ENCODE assay signal across 25 mouse cellular contexts in genomic region chr14:76633170-76633569, GRCm38 (mm10).
DNase-seq lines count a peak whose midpoint lies in the region; ATAC-seq and TF ChIP-seq lines count a peak whose summit lies in the region.
"Had no signal": no experiment of that assay in that cellular context is flagged by ENCODE, and none has a peak within 500 bp of the region (broad histone marks: within the 10 kb centered on the region; RNA-seq: fewer than 3 reads in every experiment).

No protein-coding gene starts in this region.

- intact Hi-C loops in gastrocnemius, adult 2 months (cut with DNase I), result loop anchor here (5.0 kb wide), 1 partner anchor 39 kb away; no protein-coding TSS in a partner anchor

- TF ChIP-seq CTCF in gastrocnemius, adult 2 months (IDR thresholded peaks at IDR 0.05), result no peak
- TF ChIP-seq CTCF in heart, postnatal 0 days (IDR thresholded peaks at IDR 0.05; ENCODE audit: low read depth), result no peak

- H3K27ac ChIP-seq in gastrocnemius, adult 2 months, result peak overlapping the region; percentile 46; the same call in 1 of the 2 replicates
- peak overlapping the region; percentile 43 for H3K27ac ChIP-seq in heart, postnatal 0 days (ENCODE audit: low read depth)
- no peak overlapping the region for H3K27ac ChIP-seq in heart, embryonic 11.5 days (ENCODE audit: low read depth, low read length)
- 0 out of 2 replicates have a peak overlapping the region, but pooled peaks have one; percentile 26 for H3K27ac ChIP-seq in kidney, embryonic 16.5 days (ENCODE audit: low read length)
- H3K27ac ChIP-seq in embryonic facial prominence, embryonic 13.5 days, result peak overlapping the region; percentile 8; the same call in 1 of the 2 replicates
- H3K27ac ChIP-seq: embryonic facial prominence, embryonic 15.5 days; hindbrain, embryonic 15.5 days; intestine, embryonic 15.5 days had no signal

- TF ChIP-seq EP300 in heart, postnatal 0 days (IDR thresholded peaks at IDR 0.05; ENCODE audit: low read depth), result no peak

- no peaks in the 10 kb centered on the region for H3K27me3 ChIP-seq in heart, postnatal 0 days (ENCODE audit: control insufficient read depth, insufficient read depth, low read length)
- H3K27me3 ChIP-seq in heart, embryonic 11.5 days (ENCODE audit: control insufficient read depth, insufficient read depth, low read length), result no peaks in the 10 kb centered on the region
- no peaks in the 10 kb centered on the region for H3K27me3 ChIP-seq in kidney, embryonic 16.5 days (ENCODE audit: insufficient read depth, low read length)
- no peaks in the 10 kb centered on the region for H3K27me3 ChIP-seq in embryonic facial prominence, embryonic 13.5 days
- H3K27me3 ChIP-seq: CH12.LX; embryonic facial prominence, embryonic 15.5 days; hindbrain, embryonic 15.5 days; intestine, embryonic 15.5 days had no signal

- no peak for DNase-seq in gastrocnemius, adult 2 months
- no peak for DNase-seq in gastrocnemius, adult 18-20 months (ENCODE audit: low spot score)
- peak; percentile 64 for DNase-seq in heart, postnatal 0 days (ENCODE audit: low spot score)
- DNase-seq in kidney, adult 8-10 months, result no peak
- DNase-seq: adrenal gland, adult 2 months; adrenal gland, postnatal 14 days; B cell, adult 2 months; cerebellum, adult 11 months; cerebellum, adult 2 months; cerebellum, adult 9-11 months; cerebellum, postnatal 25 days; forebrain, postnatal 0 days; gastrocnemius, postnatal 10 days; gastrocnemius, postnatal 36 days; heart, postnatal 14 days; heart, postnatal 4 days; kidney, adult 11 months had no signal

- H3K36me3 ChIP-seq in heart, postnatal 0 days (replicated peaks; ENCODE audit: control insufficient read depth, insufficient read depth, low read length), result no peaks in the 10 kb centered on the region
- H3K36me3 ChIP-seq in heart, embryonic 11.5 days (ENCODE audit: control insufficient read depth, insufficient read depth, low read length), result no peaks in the 10 kb centered on the region
- H3K36me3 ChIP-seq in kidney, embryonic 16.5 days (ENCODE audit: insufficient read depth, low read length), result no peaks in the 10 kb centered on the region
- H3K36me3 ChIP-seq in embryonic facial prominence, embryonic 13.5 days, result no peaks in the 10 kb centered on the region
- H3K36me3 ChIP-seq: embryonic facial prominence, embryonic 15.5 days; hindbrain, embryonic 15.5 days; intestine, embryonic 15.5 days had no signal

- no peak overlapping the region for H3K4me2 ChIP-seq in heart, postnatal 0 days (ENCODE audit: low read depth, low read length)
- no peak overlapping the region for H3K4me2 ChIP-seq in heart, embryonic 11.5 days
- H3K4me2 ChIP-seq in kidney, embryonic 16.5 days (replicated peaks; ENCODE audit: low read depth, low read length), result no peak overlapping the region
- no peak overlapping the region for H3K4me2 ChIP-seq in embryonic facial prominence, embryonic 13.5 days
- H3K4me2 ChIP-seq: embryonic facial prominence, embryonic 15.5 days; hindbrain, embryonic 15.5 days; intestine, embryonic 15.5 days had no signal

- H3K4me1 ChIP-seq in heart, postnatal 0 days (ENCODE audit: control insufficient read depth, insufficient read depth), result peaks cover 25% of the 10 kb centered on the region
- peaks cover 12% of the 10 kb centered on the region for H3K4me1 ChIP-seq in heart, embryonic 11.5 days (ENCODE audit: control insufficient read depth, insufficient read depth, low read length)
- H3K4me1 ChIP-seq in kidney, embryonic 16.5 days (ENCODE audit: insufficient read depth, low read length), result peaks cover 30% of the 10 kb centered on the region
- peaks cover 27% of the 10 kb centered on the region; the same call in 1 of the 2 replicates for H3K4me1 ChIP-seq in embryonic facial prominence, embryonic 13.5 days

- H3K4me3 ChIP-seq in gastrocnemius, adult 2 months, result no peak overlapping the region
- no peak overlapping the region for H3K4me3 ChIP-seq in heart, postnatal 0 days (ENCODE audit: low read depth, low read length)
- no peak overlapping the region for H3K4me3 ChIP-seq in heart, embryonic 11.5 days (ENCODE audit: low read depth, low read length)
- H3K4me3 ChIP-seq in kidney, embryonic 16.5 days (ENCODE audit: low read length), result no peak overlapping the region
- no peak overlapping the region for H3K4me3 ChIP-seq in embryonic facial prominence, embryonic 13.5 days
- H3K4me3 ChIP-seq: embryonic facial prominence, embryonic 15.5 days; hindbrain, embryonic 15.5 days; intestine, embryonic 15.5 days had no signal

- no peaks in the 10 kb centered on the region for H3K9me3 ChIP-seq in heart, postnatal 0 days (replicated peaks; ENCODE audit: control insufficient read depth, low read length)
- no peaks in the 10 kb centered on the region for H3K9me3 ChIP-seq in heart, embryonic 11.5 days (replicated peaks; ENCODE audit: control insufficient read depth, low read length)
- H3K9me3 ChIP-seq in kidney, embryonic 16.5 days (ENCODE audit: low read length), result peaks cover 4% of the 10 kb centered on the region; the same call in 1 of the 2 replicates
- 0 out of 2 replicates have a peak, but pooled peaks cover 2% of the 10 kb centered on the region for H3K9me3 ChIP-seq in embryonic facial prominence, embryonic 13.5 days
- H3K9me3 ChIP-seq: embryonic facial prominence, embryonic 15.5 days; hindbrain, embryonic 15.5 days; intestine, embryonic 15.5 days had no signal

- peak; percentile 71 for ATAC-seq in heart, postnatal 0 days (ENCODE audit: insufficient read depth, low read depth)
- no peak for ATAC-seq in heart, embryonic 11.5 days (replicated peaks; ENCODE audit: insufficient number of reproducible peaks, low FRiP score, low TSS enrichment)
- ATAC-seq in kidney, embryonic 16.5 days (ENCODE audit: low FRiP score, low TSS enrichment), result no peak
- no peak for ATAC-seq in embryonic facial prominence, embryonic 13.5 days (ENCODE audit: insufficient number of reproducible peaks, insufficient read depth, low FRiP score, low TSS enrichment, low read depth)
- ATAC-seq: forebrain, embryonic 14.5 days; forebrain, postnatal 0 days; intestine, embryonic 15.5 days had no signal

- 36% methylated on average over 6 of the region's 6 CpGs for WGBS in heart, postnatal 0 days
- WGBS in heart, embryonic 11.5 days (ENCODE audit: insufficient replicate concordance), result 66% methylated on average over 6 of the region's 6 CpGs
- WGBS in kidney, embryonic 16.5 days, result 42% methylated on average over 6 of the region's 6 CpGs
- 57% methylated on average over 6 of the region's 6 CpGs for WGBS in embryonic facial prominence, embryonic 13.5 days

- no peak overlapping the region for H3K9ac ChIP-seq in heart, postnatal 0 days (replicated peaks; ENCODE audit: low read depth, low read length)
- H3K9ac ChIP-seq in heart, embryonic 11.5 days (ENCODE audit: low read depth, low read length), result no peak overlapping the region
- H3K9ac ChIP-seq in kidney, embryonic 16.5 days (replicated peaks; ENCODE audit: low read length), result no peak overlapping the region; the same call in 1 of the 2 replicates
- H3K9ac ChIP-seq in embryonic facial prominence, embryonic 13.5 days, result no peak overlapping the region
- H3K9ac ChIP-seq: embryonic facial prominence, embryonic 15.5 days; forebrain, postnatal 0 days; hindbrain, embryonic 15.5 days; intestine, embryonic 15.5 days had no signal
